Mouse (Mus musculus): Measurements from ENCODE around the gene Frmd4a. TPM values are rescaled to one million over a fixed set of nuclear protein-coding genes. Genes with fewer than 3 reads are reported as not detected.
"Not testable (repeated sequence)": the region's sequence is repeated elsewhere in the genome, so short reads cannot be mapped to it uniquely, and the experiment has no call there.

Gene Frmd4a
- total RNA-seq, 2 experiments from 2014 or later = 113 to 118 TPM

DNA sequence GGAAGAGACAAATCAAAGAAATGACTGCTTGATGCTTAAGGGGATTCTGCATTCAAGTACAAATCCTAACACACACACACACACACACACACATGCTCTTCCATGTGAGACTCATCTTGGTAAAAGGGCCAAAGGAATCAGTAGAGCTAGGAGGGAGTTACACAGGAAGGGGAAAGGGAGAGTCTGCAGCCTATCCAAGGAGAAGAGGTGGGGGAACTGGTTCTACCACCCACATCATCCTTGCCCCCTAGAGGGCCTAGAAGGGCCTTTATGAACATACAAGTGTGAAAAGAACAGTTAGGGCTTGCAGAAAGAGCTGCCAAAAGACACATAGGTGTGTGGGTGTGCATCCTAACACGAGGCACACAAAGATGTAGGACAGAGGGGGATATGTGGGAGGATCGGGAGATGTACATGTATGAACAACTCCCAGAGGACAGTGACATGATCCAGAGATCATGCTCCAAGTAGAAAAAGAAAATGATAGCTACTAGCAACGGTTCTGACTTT is 576.4 kb downstream of the Frmd4a start:
- no peak for DNase-seq (ENCODE audit: extremely low spot score in 1 of 2, low spot score in 2 of 2)
- intact Hi-C loops (cut with DNase I) = no loop called here

DNA sequence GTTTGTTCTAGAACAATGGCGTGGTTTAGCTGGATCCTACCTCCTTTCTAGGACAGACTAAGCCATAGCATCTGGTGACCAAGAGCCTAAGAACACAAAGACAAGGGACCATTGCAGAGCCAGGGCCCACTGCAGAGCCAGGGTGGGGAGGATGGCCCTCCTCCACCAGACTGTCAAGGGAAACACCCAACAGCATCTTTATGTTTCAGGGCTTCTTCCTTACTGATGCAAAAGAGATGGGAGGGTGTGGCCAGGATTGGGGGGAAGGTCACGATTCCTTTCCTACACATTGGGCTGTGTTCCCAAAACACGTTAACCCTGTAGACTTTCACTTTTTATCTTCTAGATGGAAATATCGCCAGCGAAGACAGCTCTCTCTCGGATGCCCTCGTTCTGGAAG is 579.5 kb downstream of the Frmd4a start:
- no peak for DNase-seq (ENCODE audit: extremely low spot score in 1 of 2, low spot score in 2 of 2)
- intact Hi-C loops (cut with DNase I) = no loop called here

DNA sequence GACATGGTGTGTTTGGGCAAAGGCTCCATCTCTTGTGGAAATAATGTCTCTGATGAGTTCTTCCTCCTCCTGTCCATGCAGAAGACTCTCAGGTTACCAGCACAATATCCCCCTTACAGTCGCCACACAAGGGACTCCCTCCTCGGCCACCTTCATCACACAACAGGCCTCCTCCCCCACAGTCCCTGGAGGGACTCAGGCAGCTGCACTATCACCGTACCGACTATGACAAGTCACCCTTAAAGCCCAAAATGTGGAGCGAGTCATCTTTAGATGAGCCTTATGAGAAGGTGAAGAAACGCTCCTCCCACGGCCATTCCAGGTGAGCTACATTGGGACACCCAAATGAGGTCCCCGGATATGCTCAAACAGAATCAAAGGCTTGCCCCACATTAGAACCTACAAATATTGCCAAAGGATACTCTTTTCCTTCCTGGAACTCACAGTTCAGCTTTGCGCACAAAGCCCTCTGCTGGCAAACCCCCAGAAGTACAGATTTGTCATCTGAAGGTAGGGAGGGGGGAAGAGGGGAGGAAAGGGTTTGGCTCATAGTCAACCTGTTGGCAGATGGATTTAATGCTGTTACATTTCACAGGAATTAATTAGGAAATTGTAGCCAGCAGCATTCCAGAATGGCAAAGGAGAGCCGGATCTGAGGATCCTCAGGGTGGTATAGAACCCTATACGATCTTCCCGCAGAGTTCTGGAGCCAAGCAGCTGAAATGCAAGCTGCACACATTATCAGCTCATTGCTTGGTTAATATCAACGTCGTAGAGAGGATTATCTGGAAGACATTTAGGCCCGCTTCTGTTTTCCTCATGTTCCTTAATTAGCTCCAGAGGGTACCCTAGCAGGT is 583.7 kb downstream of the Frmd4a start:
- intact Hi-C loops (cut with DNase I) = no loop called here
- DNase-seq (ENCODE audit: extremely low spot score in 1 of 2, low spot score in 2 of 2) = peak; percentile 75 to 76

DNA sequence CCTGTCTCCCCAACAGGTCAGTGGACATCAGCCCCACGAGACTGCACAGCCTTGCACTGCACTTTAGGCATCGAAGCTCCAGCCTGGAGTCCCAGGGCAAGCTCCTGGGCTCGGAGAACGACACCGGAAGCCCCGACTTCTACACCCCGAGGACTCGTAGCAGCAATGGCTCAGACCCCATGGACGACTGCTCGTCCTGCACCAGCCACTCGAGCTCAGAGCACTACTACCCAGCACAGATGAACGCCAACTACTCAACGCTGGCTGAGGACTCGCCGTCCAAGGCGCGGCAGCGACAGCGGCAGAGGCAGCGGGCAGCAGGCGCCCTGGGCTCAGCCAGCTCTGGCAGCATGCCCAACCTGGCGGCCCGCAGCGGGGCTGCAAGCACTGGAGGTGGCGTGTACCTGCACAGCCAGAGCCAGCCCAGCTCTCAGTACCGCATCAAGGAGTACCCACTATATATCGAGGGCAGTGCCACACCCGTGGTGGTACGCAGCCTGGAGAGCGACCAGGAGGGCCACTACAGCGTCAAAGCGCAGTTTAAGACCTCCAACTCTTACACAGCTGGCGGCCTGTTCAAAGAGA is 585.9 kb downstream of the Frmd4a start:
- DNase-seq (ENCODE audit: extremely low spot score in 1 of 2, low spot score in 2 of 2) = peak in 1 of 2 experiments; percentile 60
- intact Hi-C loops (cut with DNase I) = no loop called here

DNA sequence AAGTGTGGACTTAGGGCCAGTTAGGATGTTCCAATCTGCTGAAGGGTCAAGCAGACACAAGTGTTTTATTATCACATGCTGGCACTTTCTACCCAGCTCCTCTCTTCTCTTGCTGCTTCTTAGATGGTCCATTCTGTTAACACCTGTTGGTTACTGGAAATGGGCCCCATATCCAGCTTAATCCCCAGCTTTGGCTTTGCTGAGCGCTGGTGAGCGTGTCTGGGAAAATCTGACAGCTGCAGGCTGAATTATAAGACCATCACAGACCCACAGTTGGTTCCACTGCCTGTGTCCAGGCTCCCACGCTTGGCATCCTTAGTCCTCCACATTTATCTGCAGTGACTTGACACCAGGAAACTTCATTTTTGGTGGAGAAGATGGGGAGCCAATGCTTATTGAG is 589.0 kb downstream of the Frmd4a start:
- DNase-seq (ENCODE audit: extremely low spot score in 1 of 2, low spot score in 2 of 2) = no peak
- intact Hi-C loops (cut with DNase I) = loop anchor here (5.0 kb wide), 1 partner anchor 109 kb away; no protein-coding TSS in a partner anchor

DNA sequence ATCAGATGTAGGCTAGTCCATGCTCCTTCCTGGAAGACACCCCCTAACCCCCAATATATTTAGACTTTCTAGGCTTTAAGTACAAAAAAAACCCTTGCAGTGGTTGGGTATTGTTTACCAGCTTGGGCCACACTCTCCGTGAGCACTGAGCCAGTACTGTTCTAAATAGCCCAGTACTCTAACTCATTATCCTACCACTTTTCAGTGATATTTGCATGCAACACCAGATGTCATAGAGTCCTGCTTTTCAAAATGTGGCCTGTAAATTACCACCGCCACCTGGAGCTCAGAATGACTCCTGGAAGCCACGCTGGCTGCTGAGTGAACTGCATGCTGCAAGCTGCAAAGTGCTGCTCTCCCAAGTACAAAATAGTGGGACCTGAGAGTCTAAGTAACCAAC is 590.7 kb downstream of the Frmd4a start:
- DNase-seq (ENCODE audit: extremely low spot score in 1 of 2, low spot score in 2 of 2) = no peak
- intact Hi-C loops (cut with DNase I) = loop anchor here (5.0 kb wide), 1 partner anchor 111 kb away; no protein-coding TSS in a partner anchor

DNA sequence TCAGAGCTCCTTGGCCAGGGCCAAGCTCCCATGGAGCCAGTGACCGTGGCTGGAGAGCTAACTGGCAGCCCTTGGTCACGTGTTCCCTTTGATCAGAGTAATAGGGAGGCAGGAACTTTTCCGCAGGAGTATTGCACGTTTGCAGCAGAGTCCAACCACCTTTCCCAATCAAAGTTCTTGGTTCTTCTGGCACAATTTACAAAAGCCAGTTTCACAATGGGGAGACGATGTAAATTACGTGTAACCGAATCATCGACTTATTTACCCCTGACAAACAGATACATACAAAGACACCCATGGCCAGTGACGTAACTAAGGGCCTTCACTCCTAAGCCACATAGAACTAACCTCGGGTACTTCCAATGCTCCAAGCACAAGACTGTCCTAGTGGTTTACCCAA is 591.9 kb downstream of the Frmd4a start:
- DNase-seq (ENCODE audit: extremely low spot score in 1 of 2, low spot score in 2 of 2) = no peak
- intact Hi-C loops (cut with DNase I) = loop anchor here (5.0 kb wide), 1 partner anchor 112 kb away; no protein-coding TSS in a partner anchor

DNA sequence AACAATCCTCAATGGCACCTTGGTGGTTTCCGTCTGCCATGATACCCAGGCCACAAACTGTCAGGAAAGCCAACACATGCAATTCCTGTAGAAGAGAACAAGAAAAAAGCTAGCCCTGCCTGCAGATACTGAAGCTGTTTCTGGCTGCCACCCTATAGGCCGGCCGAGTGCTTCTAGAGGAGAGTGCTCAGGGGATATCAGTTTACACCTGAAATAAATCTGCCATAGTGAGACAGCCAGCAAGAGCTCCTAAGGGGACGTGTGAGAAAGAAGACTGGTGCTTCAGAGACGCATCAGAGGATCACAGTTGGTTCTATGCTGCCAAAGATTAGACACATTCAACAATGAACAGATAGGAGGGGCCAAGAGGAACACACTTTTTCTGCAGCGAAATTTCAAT is 593.8 kb downstream of the Frmd4a start:
- intact Hi-C loops (cut with DNase I) = no loop called here
- DNase-seq (ENCODE audit: extremely low spot score in 1 of 2, low spot score in 2 of 2) = no peak

DNA sequence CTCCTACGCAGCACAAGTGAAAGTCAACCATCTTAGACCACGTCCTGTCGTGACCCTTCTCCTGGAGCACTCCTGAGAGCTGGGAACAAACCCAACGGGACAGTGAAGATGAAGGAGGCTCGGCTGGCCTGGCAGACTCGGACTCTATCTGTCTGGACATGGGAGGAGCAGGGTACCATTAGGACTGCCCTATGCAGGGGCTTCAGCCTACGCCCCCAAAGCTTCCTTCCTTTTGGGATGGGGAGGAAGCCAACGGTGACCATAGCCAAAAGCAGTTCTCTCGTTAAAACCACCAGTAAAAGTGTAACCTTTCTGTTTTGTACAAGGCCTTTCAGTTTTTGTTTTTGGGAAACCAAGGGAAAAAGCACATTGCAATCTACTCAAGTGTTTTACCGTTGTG is 594.2 kb downstream of the Frmd4a start:
- DNase-seq (ENCODE audit: extremely low spot score in 1 of 2, low spot score in 2 of 2) = no peak
- intact Hi-C loops (cut with DNase I) = no loop called here

DNA sequence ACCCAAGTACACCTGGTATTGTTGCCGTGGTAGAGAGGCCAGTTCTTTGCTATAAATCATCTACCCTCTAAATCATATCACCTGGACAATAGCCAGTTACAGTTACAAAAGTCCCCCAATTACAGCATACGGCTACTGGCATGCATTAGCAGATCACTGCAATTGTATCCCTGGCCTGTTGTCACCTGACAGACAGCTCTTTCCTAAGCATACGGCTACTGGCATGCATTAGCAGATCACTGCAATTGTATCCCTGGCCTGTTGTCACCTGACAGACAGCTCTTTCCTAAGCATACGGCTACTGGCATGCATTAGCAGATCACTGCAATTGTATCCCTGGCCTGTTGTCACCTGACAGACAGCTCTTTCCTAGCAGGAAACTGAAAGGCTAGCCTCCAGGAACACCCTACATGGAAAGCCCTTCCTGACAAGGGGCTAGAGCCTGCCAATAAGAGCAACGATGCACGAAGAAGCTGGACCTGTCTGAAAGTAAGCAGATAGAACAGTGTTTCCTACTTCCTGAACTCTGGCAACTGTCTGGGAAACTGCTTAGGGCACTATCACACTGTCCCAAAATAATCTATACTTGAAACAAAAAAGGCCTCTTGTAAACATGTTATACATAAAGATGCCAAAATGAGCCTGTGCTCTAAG is 596.9 kb downstream of the Frmd4a start:
- DNase-seq (ENCODE audit: extremely low spot score in 1 of 2, low spot score in 2 of 2); intact Hi-C loops (cut with DNase I): not testable (repeated sequence)

DNA sequence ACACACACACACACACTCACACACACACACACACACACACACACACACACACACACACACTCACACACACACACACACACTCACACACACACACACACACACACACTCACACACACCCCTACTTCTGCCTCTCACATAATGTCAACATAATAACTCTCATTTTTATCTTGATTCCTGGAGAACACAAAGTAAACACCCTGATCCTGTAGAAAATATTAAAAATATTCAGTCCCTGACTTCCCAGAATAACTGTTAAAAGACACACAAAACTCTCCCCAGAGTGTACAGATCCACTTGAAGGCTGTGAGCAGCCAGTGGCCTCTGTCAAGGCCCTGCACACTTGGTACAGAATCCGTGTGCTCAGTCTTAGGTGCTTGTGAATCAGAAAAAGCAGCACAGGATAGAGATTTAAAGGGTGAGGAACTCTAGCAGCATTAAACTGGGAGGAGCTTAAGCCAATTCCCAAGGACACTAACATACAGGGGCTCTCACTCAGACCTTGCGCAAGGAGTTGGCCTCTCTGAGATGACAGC is 597.6 kb downstream of the Frmd4a start:
- intact Hi-C loops (cut with DNase I) = no loop called here
- no peak for DNase-seq (ENCODE audit: extremely low spot score in 1 of 2, low spot score in 2 of 2)

DNA sequence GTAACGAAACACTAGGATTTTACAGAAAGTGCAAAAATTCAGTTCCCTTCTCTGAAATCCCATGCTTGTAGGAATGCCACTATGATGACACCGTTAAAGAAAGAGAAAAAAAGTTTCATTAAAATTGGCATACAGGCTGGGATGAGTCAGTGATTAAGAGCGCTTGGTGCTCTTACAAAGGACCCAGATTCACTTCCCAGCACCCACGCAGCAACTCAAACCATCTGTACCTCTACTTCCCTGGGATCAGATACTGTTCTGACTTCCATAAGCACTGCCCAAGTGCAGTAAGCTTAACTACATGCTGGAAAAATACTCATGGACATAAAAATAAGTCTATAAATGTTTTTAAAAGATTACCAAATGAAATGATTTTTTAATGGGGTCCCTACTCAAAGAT is 599.5 kb downstream of the Frmd4a start:
- intact Hi-C loops (cut with DNase I) = no loop called here
- no peak for DNase-seq (ENCODE audit: extremely low spot score in 1 of 2, low spot score in 2 of 2)

DNA sequence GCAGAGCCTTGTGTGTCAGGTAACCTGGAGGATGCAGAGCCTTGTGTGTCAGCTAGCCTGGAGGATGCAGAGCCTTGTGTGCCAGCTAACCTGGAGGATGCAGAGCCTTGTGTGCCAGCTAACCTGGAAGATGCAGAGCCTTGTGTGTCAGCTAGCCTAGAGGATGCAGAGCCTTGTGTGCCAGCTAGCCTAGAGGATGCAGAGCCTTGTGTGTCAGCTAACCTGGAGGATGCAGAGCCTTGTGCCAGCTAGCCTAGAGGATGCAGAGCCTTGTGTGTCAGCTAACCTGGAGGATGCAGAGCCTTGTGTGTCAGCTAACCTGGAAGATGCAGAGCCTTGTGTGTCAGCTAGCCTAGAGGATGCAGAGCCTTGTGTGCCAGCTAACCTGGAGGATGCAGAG is 601.6 kb downstream of the Frmd4a start:
- intact Hi-C loops (cut with DNase I); DNase-seq (ENCODE audit: extremely low spot score in 1 of 2, low spot score in 2 of 2): not testable (repeated sequence)

DNA sequence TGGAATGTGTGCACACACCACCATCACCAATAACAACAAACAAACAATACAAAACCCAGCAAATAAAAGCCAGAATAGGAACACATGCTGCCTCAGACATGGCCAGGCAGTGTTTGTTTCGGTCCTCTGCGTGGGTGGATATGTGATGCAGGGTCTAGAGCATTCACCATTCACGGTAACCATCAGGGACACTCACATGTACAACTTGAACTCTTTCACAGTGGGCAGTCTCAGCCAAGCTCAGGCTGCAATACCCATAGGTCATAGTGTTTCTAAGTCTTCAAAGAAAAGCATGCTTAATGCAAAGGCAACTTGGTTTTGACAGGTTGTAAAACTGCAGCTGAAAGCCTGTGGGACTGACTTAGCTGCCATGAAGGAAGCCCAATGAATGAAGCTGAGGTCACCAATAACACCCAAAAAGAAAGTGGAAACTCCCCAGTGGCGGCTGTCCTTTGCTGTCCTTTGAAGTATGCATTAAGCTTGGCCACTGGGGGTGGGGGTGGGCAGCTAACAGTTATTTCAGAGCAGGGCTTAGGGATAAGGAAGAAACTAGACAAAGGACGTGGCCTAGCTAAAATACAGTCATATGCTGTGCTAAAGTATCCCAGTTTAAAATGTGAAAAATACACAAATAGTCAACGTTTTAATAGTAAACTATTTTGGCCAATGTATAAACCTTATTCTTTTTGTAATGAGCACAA is 602.5 kb downstream of the Frmd4a start:
- intact Hi-C loops (cut with DNase I) = no loop called here
- DNase-seq (ENCODE audit: extremely low spot score in 1 of 2, low spot score in 2 of 2) = no peak

DNA sequence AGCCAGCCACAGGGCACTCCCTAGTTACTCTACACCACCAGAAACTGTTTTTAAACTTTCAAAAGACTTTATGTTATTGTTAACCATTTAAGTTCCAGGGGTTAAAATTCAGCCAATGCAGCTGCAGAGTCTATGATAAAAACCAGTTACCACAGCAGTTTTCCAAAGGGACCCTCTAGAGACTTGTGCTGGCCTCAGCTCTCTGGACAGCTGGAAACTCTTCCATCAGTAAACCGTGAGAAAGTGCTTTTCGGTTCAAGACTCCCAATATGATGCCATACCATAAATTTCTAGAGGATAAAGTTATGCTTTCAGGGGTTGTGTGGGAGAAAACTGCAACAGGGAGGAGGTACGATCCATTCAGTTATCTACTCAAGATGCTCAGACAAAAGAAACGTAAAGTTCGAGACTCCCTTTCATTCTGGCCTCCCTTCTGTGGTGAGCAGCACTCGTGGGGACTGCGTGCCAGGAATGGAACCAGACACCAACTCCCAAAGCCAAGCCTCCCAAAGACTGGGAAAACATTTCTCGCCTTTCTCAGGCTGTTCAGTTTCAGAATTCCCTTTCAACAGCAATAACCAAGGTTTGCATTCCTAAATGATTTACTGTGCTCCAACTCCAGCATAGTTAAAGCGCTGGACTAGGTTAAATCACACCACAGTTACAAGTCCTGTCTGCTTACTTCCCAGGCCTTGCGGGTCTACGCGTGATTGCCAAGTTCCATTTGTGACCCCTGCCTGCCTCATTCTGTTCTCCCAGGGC is 603.3 kb downstream of the Frmd4a start:
- no peak for DNase-seq (ENCODE audit: extremely low spot score in 1 of 2, low spot score in 2 of 2)
- intact Hi-C loops (cut with DNase I) = no loop called here

DNA sequence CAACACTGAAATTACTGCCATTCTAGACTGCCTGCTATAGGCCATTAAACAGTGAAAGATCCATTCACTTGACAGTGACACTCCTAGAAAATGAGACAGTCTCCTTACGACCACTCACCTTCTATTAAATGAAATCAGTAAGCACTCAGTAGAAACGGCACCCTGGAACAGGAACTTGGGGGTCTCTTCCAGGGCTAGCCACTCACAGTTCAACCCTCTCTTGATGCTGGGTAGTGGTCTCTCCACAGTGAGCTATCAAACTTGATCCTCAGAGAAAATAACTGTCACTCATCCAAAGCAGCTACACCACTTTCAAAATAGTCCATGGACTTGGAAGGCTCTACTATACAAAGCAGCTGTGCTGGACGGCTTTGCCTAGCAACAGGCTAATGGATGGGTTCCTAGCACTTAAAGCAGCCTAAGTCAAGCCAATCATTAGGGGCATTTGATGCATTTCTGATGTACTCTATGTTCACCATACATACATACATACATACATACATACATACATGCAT is 604.0 kb downstream of the Frmd4a start:
- DNase-seq (ENCODE audit: extremely low spot score in 1 of 2, low spot score in 2 of 2) = no peak
- intact Hi-C loops (cut with DNase I) = no loop called here

DNA sequence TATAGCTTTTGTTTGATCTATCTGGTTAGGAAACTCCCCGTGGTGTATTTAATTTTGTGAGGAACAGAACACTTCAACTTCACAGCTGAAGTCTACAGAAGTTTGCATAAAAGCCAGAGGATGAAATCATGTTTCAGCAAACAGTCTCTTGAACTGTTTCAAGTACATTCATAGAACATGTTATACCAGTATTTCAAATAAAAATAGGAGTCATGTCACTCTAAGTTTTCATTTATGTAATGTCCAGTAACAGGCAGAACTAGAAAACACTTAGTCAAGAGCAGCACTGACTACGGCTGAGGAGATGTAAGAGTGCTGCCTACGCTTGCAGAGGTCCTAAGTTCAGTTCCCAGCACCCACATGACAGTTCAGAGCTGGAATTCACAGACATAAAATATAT is 609.4 kb downstream of the Frmd4a start:
- DNase-seq (ENCODE audit: extremely low spot score in 1 of 2, low spot score in 2 of 2) = no peak
- intact Hi-C loops (cut with DNase I) = no loop called here

DNA sequence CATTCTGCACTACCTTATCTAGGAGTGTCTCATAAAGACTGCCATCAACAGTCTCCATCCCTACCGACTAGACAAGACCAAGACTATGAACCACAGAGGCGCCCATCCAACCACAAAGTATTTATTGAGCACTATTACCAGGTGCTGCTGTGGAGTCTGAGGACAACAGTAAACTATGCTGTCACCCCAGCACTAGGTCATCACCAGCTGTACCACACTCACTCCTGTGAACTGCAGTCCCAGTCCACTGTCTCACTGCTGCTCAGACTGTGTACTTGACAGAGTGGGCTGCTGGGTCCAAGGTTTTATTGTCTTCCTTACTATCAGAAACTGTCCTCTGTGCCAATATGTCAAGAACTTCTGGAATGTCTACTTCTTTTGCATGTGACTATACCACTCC is 611.4 kb downstream of the Frmd4a start:
- no peak for DNase-seq (ENCODE audit: extremely low spot score in 1 of 2, low spot score in 2 of 2)
- intact Hi-C loops (cut with DNase I) = no loop called here
